Mouse (Mus musculus): ENCODE data around the gene Jmjd6.

DNA sequence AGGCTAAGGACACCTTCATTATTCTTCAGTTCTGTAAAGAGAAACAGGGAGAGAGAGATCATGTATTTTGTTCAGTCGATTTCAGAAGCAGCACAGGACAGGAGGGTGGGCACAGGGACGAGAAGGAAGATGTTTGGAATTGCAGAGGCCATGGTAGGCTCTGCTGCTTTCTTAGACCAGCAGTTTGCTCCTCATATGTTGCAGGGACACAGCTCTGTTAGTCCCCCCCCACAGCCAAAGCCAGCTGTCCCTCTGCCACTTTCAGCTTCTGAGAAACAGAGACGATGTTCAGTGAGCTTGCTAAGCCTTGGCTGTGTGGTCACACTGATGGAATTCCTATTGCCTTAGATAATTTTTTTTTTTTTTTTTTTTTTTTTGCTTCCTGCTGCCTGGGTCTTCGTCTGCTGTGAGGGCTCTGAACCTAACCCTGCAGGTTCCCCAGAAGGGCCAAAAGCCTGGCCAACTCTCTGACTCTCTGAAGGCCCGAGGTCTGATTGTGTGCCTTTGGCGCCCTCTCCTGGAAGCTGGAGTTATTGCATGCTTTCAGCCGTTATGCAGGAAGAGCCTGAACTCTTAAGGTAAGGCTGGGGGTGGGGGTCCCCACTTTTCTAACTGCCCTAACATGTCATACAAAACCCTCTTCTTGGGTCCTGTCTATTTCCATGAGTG lies 35.2 kb downstream of the Jmjd6 start:
- TF ChIP-seq CTCF (IDR thresholded peaks at IDR 0.05; ENCODE audit: extremely low read depth, insufficient read length, insufficient replicate concordance, low read depth, low read length) (peak; percentile 97), POLR2A (IDR thresholded peaks at IDR 0.05; ENCODE audit: low read depth, low read length) (no peak)

All from small intestine, adult 2 months (tissue).